ENCODE assay signal across 24 mouse cellular contexts in genomic region chr2:31451530-31451929, GRCm38 (mm10). TPM values are rescaled to one million over a fixed set of nuclear protein-coding genes. Genes with fewer than 3 reads are reported as not detected.
DNase-seq lines count a peak whose midpoint lies in the region; ATAC-seq lines count a peak whose summit lies in the region.
"Had no signal": no experiment of that assay in that cellular context is flagged by ENCODE, and none has a peak within 500 bp of the region (broad histone marks: within the 10 kb centered on the region; RNA-seq: fewer than 3 reads in every experiment).

No protein-coding gene starts in this region.

- no peaks in the 10 kb centered on the region for H3K9me3 ChIP-seq in midbrain, embryonic 11.5 days (ENCODE audit: control insufficient read depth, low read length)
- H3K9me3 ChIP-seq in midbrain, embryonic 15.5 days, result no peaks in the 10 kb centered on the region
- no peaks in the 10 kb centered on the region for H3K9me3 ChIP-seq in hindbrain, embryonic 10.5 days
- H3K9me3 ChIP-seq: forebrain, embryonic 15.5 days; heart, embryonic 12.5 days; hindbrain, embryonic 15.5 days; megakaryocyte, embryonic 14.5 days; stomach, embryonic 15.5 days had no signal

- no peak for ATAC-seq in midbrain, embryonic 11.5 days (ENCODE audit: low FRiP score)
- ATAC-seq in midbrain, embryonic 15.5 days (replicated peaks), result no peak
- peak; percentile 54 for ATAC-seq in common myeloid progenitor, adult 5-6 weeks (replicated peaks; ENCODE audit: low read depth, poor library complexity, severe bottlenecking)
- ATAC-seq: forebrain, embryonic 15.5 days; liver, postnatal 0 days had no signal

- H3K4me1 ChIP-seq in midbrain, embryonic 11.5 days (ENCODE audit: control insufficient read depth, insufficient read depth, low read length), result peaks cover 6% of the 10 kb centered on the region; the same call in 1 of the 2 replicates
- H3K4me1 ChIP-seq in midbrain, embryonic 15.5 days, result peaks cover 15% of the 10 kb centered on the region
- peaks cover 65% of the 10 kb centered on the region for H3K4me1 ChIP-seq in hindbrain, embryonic 10.5 days (replicated peaks)

- DNase-seq in midbrain, embryonic 11.5 days (ENCODE audit: low spot score, missing footprints), result peak; percentile 75
- DNase-seq in naive thymus-derived CD4-positive, alpha-beta T cell, adult 2 months (ENCODE audit: low read depth), result peak; percentile 59
- DNase-seq in heart, adult 11 months, result no peak
- DNase-seq in layer of hippocampus, adult 9-10 months (ENCODE audit: low spot score), result no peak
- no peak for DNase-seq in frontal cortex, postnatal 25 days (ENCODE audit: low spot score in 2 of 2)
- no peak for DNase-seq in hindbrain, embryonic 10.5 days (ENCODE audit: low spot score)
- DNase-seq: adrenal gland, postnatal 25 days; cerebellum, adult 11 months; cerebellum, postnatal 36 days; gastrocnemius, postnatal 36 days; heart, postnatal 14 days; kidney, adult 18-20 months; kidney, postnatal 14 days; left cerebral cortex, postnatal 4 days; liver, postnatal 0 days; lung, postnatal 14 days had no signal

- no peaks in the 10 kb centered on the region for H3K36me3 ChIP-seq in midbrain, embryonic 11.5 days (ENCODE audit: control insufficient read depth, insufficient read depth, low read length)
- no peaks in the 10 kb centered on the region for H3K36me3 ChIP-seq in midbrain, embryonic 15.5 days (replicated peaks)
- H3K36me3 ChIP-seq in hindbrain, embryonic 10.5 days, result no peaks in the 10 kb centered on the region
- H3K36me3 ChIP-seq: forebrain, embryonic 15.5 days; heart, embryonic 12.5 days; hindbrain, embryonic 15.5 days; stomach, embryonic 15.5 days had no signal

- no peak overlapping the region for H3K4me3 ChIP-seq in midbrain, embryonic 11.5 days (ENCODE audit: low read depth, low read length)
- no peak overlapping the region for H3K4me3 ChIP-seq in midbrain, embryonic 15.5 days
- H3K4me3 ChIP-seq in hindbrain, embryonic 10.5 days, result no peak overlapping the region
- H3K4me3 ChIP-seq: forebrain, embryonic 15.5 days; heart, embryonic 12.5 days; hindbrain, embryonic 15.5 days; layer of hippocampus, adult 2 months; megakaryocyte, embryonic 14.5 days; stomach, embryonic 15.5 days had no signal

- H3K27ac ChIP-seq in midbrain, embryonic 11.5 days (ENCODE audit: low read depth, low read length), result no peak overlapping the region
- H3K27ac ChIP-seq in midbrain, embryonic 15.5 days, result no peak overlapping the region
- no peak overlapping the region for H3K27ac ChIP-seq in hindbrain, embryonic 10.5 days
- H3K27ac ChIP-seq: forebrain, embryonic 15.5 days; hindbrain, embryonic 15.5 days; layer of hippocampus, adult 2 months; stomach, embryonic 15.5 days had no signal

- WGBS in midbrain, embryonic 11.5 days, result 83% methylated on average over 1 of the region's 1 CpGs
- 77% methylated on average over 1 of the region's 1 CpGs for WGBS in midbrain, embryonic 15.5 days
- WGBS in hindbrain, embryonic 10.5 days, result 74% methylated on average over 1 of the region's 1 CpGs

- H3K4me2 ChIP-seq in midbrain, embryonic 11.5 days, result no peak overlapping the region
- no peak overlapping the region for H3K4me2 ChIP-seq in midbrain, embryonic 15.5 days
- H3K4me2 ChIP-seq: forebrain, embryonic 15.5 days; heart, embryonic 12.5 days; hindbrain, embryonic 15.5 days; stomach, embryonic 15.5 days had no signal

- H3K27me3 ChIP-seq in midbrain, embryonic 11.5 days (ENCODE audit: control insufficient read depth, insufficient read depth, low read length), result no peaks in the 10 kb centered on the region
- 0 out of 2 replicates have a peak, but pooled peaks cover 4% of the 10 kb centered on the region for H3K27me3 ChIP-seq in midbrain, embryonic 15.5 days (replicated peaks)
- H3K27me3 ChIP-seq in hindbrain, embryonic 10.5 days (ENCODE audit: insufficient read depth, poor library complexity, severe bottlenecking), result peaks cover 53% of the 10 kb centered on the region
- H3K27me3 ChIP-seq: forebrain, embryonic 15.5 days; hindbrain, embryonic 15.5 days; stomach, embryonic 15.5 days had no signal

- H3K9ac ChIP-seq in midbrain, embryonic 11.5 days (ENCODE audit: low read length), result no peak overlapping the region
- no peak overlapping the region for H3K9ac ChIP-seq in midbrain, embryonic 15.5 days
- H3K9ac ChIP-seq: forebrain, embryonic 15.5 days; heart, embryonic 12.5 days; hindbrain, embryonic 15.5 days; stomach, embryonic 15.5 days had no signal

RNA-seq across cellular contexts. Expression of gene Ass1, which starts 18.5 kb away (rescaled TPM):
- 9.6 and 10.3 TPM in 2 replicates for polyA plus RNA-seq in midbrain, embryonic 11.5 days (2014; fragmentation: Nextera tagmentation; extraction: Ambion mirVana)
- polyA plus RNA-seq in midbrain, embryonic 15.5 days (2015; fragmentation: Nextera tagmentation; extraction: Ambion mirVana), result 7.6 and 9.4 TPM in 2 replicates
- 82.2 and 94.0 TPM in 2 replicates for total RNA-seq in common myeloid progenitor, adult 5-6 weeks (2017)
- 11.8 and 15.0 TPM in 2 replicates for polyA plus RNA-seq in hindbrain, embryonic 10.5 days (2016; fragmentation: Nextera tagmentation; extraction: Ambion mirVana)

Comparison
In these comparisons a context has a peak if more than half of its experiments do, and no peak if none do; other contexts are left out.
1. DNase-seq: peak in midbrain, embryonic 11.5 days (single experiment) and naive thymus-derived CD4-positive, alpha-beta T cell, adult 2 months (single experiment); none in heart, adult 11 months (single experiment), layer of hippocampus, adult 9-10 months (single experiment), frontal cortex, postnatal 25 days (0 of 2) and hindbrain, embryonic 10.5 days (single experiment).